Mouse (Mus musculus) thymus, postnatal 14 days (tissue): ENCODE data around the gene Pold2.
"Not testable (repeated sequence)": the region's sequence is repeated elsewhere in the genome, so short reads cannot be mapped to it uniquely, and the experiment has no call there.

ENCODE experiments used
- DNase-seq: peaks from one replicate; pipeline ENCODE4 v3.0.0; 2021

Gene Pold2

DNA sequence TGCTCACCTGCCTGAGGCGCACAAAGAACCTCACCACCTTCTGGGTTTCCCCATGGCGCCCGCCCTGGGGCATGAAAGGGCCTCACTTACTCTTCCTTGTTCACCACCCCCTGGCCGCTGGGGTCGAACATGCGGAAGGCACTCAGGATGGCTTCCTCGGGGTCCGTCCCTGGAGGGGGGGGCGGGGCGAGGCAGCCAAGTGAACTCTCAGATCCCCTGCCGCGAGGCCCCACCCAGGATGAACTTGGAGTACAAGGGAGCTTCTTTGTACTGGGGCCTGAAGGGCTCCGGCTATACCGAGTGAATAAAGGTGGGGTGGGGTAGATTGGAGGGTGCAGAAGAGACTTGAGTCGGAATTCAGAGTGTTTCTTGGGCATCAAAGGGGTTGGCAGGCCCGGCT lies 19.1 kb upstream of the Pold2 start:
- DNase-seq = peak; percentile 16

DNA sequence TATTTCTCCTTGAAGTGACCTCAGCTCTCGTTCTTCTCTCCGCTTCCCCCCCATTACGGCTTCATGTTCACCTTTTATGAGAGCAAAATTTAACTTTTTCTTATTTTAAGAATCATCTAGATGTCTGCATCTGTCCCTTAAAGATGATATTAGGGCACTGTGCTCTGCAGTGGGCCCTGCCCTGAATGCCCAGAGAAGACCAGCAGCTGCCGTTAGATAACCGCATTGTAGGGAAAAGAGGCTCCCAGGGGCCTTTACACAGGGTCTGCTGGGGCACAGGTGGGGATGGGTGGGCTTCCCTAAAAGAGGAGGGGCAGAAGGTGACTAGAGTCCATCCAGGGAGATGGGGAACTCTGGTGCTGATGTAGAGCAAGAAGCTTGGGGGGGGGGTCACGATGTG lies 15.7 kb upstream of the Pold2 start:
- no peak for DNase-seq

DNA sequence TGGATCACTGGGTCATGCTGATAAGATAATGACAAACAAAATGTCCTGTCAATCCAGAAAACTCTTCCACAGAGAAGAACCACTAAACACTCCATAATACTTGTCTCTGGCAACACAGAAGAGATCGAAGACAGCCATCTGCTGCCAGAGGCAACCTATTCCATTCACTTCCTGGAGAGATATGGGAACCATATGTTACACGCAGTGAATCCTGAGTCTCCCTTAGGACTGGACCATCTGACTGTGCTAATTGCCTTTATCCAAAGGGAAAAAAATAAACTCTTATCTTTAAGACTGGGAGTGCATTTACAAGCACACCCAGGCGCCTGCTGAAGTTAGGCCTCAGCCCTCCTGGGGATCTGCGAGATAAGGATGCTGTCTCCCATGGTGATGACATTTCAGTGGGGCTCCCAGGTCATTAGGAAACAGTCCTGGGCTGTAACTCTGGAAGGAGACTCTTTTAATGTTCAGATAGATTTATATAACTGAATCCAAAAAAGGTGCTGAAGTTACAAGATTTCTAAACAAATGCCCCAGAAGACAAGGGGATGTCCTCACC lies 14.8 kb upstream of the Pold2 start:
- no peak for DNase-seq

DNA sequence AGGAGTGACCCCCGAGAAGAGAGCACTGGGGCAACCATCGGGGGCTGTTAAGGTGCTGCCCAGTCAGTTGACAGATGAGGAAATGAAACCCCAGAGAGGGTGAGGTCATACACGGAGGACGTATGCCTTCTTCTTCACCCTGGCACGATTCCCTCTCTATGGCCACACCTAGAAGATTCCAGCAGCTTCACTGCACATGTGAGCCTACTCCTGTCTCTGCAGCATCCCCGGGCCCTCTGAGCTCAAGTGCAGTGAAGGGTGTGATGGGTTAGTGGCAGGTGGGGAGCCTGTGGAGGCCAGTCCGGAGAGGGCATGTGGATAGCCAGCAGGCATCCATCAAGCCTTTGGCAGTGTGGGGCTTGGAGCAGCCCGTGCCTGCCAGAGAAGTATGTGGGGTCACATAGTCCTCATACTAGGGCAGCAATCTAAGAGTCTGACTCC lies 14.1 kb upstream of the Pold2 start:
- no peak for DNase-seq

DNA sequence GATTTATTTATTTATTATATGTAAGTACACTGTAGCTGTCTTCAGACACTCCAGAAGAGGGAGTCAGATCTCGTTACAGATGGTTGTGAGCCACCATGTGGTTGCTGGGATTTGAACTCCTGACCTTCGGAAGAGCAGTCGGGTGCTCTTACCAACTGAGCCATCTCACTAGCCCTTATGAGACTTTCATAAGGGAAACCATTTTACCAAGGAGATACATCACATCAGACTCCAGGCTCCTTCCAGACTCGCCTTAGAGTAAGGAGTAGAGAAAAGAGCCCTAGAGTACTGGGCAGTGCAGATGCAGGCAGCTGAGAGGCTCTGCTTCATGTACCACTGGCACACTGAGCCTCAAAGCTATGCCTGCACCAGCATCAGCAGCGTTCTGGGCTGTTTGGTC lies 10.5 kb upstream of the Pold2 start:
- not testable (repeated sequence) for DNase-seq

DNA sequence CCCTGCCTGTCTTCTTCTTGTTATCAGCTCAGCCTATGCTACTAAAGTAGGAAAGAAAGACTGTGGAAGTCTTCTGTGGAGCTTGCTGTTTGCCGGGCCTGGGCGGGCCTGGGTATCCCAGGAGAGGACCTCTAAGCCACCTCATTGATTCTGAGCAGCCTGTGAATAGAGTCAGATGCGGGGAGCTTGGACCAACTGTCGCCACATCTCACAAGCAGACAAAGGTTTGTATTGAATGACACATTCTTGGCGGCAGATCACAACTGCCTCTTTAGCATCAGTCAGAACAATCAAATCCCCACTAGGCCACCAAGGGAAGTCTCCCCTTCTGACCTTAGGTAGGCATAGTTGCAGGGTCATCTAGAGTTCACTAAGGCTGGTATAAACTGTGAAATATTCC lies 9.2 kb upstream of the Pold2 start:
- no peak for DNase-seq

DNA sequence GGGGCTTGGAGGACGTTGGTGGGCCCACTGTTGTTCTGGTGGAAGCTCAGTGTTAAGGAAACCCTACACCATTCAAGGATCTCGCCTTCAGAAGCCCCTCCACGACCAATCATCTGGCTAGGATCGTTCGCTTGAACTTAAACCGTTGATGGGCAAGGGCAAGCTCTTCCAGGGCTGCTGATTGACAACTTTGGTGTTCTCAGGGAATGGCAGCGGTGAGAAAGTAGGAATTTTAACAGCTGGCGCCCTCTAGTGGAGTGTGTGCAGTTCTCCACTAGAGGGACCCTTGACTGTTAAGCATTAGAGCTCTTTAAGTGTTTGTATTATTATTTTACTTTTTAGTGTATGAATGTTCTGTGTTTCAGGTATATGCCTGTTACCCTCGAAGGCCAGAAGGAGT lies 8.1 kb upstream of the Pold2 start:
- peak; percentile 67 for DNase-seq

DNA sequence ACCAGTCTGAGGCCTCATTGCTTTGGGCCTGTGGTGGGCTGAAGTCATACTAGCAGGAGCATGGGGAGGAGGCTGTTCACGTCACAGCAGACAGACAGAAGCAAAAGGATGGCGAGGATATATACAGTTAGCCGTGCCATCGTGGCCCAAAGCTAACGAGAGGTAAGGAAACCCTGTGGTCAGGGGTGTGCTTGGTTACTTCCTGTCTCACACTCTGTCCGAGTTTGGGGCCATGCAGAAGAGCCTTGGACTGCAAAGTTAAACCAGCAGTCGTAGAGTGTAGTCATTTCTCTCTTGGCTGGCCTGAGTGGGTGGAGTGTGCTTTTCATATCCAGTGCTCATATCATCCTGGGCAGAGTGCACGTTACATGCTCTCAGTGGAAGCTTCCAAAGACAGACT lies 4.4 kb upstream of the Pold2 start:
- DNase-seq = peak; percentile 18

DNA sequence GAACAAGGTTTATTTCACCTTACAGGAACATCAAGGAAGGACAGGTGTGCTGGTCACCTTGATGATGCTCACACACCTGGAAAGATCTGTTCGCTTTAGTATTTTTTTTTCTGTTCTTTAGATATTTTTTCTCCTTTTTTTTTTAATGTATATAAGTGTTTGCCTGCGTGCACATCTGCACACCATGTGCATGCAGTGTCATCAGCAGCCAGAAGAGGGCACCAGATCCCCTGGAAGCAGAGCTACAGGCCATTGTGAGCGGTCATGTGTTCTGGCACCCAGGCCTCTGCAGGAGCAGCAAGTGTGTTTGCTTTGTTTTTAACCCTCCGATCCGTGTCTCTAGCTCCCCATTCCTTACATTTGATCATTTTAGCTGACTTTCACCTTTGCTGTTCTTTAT lies 1.8 kb upstream of the Pold2 start:
- DNase-seq = peak; percentile 67

DNA sequence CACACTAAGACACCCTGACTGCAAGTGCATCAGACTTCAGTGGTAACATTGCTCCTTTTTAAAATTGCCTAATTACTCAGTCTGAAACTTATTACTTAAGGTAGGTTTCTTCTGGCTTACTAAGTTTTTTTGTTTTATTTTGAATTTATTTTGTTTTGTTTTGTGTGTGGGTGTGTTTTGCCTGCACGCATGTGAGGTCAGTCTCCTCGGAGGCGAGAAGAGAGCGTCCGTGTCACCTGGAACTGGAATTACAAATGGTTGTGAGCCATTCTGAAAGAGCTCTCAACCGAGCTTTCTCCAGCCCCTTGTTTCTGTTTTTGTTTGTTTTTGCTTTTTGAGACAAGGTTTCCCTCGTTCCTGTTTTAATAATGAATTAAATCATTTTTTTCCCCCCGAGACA lies 569 bp upstream of the Pold2 start:
- no peak for DNase-seq

DNA sequence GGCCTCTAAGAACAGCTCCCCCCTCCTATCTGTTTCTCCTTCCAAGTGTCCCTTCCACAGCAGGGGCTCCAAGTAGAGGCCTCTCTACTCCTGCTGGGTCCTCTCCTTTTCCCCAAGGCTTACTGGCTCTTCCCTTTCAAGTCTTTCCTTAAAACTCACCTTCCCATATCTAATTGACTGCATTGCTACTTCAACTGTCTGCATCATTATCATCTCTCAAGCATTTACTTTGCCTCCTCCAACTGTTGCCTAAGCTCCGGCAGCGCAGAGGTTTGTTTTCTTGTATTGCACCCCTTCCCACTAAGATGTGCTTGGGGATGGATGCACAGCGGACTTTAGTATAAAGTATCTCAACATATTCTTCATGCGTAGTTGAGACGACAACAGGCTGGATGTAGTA lies 671 bp downstream of the Pold2 start:
- DNase-seq = no peak

DNA sequence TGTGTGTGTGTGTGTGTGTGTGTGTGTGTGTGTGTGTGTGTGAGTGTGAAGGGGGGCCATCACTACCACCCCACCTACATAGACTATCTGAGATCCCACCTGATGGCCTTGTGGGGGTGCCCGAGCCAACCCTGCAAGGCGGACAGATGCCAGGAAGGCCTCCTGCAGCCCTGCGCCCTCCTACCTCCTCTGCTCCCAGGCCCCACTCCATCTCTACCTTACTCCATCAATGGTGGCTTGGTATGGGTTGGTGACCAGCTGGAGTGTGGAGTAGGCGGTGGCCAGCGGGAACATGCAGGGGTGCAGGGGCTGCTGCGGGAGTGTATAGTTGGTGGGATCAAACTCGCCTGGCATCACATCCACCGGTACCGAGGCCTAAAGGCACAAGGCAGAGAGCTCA lies 4.9 kb downstream of the Pold2 start:
- DNase-seq = no peak

DNA sequence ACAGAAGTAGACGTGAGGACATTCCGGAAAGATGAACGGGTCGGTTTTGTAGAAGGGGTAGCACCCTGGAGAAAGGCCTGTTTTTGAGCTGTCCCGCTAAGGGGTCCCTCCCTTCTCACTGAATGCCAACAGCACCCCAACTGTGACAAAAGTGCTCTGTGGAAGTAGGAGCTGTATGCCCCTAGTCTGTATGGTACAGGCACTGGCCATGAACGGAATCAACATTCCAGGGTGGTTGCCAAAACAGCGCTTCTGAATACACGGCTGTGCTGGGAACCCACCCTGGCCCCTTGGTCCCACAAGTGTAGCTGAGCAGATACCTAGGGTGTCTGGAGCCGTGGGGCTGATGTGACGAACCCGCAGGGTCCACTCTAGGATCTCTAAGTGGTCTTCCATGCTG lies 5.4 kb downstream of the Pold2 start:
- no peak for DNase-seq

DNA sequence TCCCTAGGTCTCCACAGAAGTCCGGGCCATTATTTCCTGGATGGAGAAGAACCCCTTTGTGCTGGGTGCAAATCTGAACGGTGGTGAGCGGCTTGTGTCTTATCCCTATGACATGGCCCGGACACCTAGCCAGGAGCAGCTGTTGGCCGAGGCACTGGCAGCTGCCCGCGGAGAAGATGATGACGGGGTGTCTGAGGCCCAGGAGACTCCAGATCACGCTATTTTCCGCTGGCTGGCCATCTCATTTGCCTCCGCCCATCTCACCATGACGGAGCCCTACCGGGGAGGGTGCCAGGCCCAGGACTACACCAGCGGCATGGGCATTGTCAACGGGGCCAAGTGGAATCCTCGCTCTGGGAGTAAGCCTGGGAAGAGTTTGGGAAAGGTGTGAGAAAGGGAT lies 8.0 kb downstream of the Pold2 start:
- DNase-seq = no peak

DNA sequence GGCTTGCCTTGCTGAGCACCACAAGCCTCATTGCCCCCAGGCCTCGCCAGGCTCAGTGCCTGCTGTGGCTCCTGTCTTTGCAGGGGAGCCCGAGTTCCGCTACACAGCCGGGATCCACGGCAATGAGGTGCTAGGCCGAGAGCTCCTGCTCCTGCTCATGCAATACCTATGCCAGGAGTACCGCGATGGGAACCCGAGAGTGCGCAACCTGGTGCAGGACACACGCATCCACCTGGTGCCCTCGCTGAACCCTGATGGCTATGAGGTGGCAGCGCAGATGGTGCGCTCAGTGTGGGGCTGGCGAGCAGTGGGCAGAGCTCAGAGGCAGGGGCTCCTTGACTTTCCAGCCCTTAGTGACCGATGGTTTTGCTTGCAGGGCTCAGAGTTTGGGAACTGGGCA lies 8.8 kb downstream of the Pold2 start:
- DNase-seq = no peak

DNA sequence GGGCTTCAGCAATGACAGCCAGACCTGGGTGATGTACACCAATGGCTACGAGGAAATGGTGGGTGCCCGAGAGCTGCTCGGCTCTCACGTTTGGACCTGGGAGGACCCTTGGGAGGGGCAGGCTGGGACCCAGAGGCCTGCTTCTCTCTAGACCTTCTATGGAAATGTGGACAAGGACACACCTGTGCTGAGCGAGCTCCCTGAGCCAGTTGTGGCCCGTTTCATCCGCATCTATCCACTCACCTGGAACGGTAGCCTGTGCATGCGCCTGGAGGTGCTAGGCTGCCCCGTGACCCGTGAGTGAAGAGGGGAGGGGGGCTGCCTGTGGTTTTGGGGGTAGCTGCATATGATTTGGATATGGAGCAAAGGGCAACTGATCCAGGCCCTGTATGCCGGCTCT lies 9.8 kb downstream of the Pold2 start:
- DNase-seq = no peak

DNA sequence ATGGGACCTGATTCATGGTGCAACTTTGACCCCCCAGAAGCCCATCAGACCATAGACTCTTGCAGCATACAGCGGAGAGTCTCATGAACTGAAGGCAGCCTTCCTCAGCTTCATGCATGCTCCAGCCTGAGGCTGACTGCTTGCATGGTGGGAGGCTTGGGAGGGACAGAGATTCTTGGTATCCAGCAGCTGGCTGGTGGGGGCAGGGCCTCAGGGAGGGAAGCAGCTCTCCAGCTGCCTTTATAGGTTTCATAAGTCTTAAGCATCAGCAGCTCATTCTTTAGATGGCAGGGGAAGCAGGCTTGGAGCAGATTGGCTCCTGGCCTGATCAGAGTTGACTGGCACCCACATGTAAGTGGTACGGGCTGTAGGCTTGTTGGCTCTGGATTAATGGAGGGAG lies 10.9 kb downstream of the Pold2 start:
- no peak for DNase-seq

DNA sequence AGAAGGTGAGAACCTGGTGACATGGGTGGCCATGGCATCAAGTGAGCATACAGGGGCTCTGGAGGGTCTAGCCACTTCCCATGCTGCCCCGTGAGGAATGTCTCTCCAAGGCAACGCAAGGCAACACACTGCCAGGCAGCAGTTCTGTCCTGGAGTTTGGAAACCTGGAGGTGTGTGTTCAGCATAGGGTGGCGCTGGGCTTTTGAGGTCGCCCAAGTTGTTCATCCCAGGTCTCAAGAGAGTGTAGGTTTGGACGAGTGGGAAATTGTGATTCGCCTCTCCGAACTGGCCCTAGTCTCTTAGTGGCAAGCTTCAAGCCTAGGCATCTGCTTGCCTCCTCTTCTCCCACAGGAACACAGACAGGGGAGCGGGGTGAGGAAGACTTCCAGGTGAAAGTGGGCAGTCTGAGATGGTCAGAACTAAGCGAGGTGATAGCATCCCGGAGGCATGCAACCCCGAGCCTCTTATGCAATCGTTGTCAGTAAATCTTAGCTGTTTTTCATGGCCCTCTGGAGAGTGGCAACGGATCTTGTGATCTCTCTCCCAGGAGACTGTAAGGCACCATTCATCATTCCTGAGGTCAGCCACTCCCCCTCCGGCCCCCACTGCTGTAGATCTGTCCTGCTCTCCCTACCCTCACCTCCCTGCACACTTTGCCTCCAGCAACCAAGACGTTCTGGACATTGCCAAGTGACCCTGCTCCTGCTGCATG lies 15.5 kb downstream of the Pold2 start:
- no peak for DNase-seq

DNA sequence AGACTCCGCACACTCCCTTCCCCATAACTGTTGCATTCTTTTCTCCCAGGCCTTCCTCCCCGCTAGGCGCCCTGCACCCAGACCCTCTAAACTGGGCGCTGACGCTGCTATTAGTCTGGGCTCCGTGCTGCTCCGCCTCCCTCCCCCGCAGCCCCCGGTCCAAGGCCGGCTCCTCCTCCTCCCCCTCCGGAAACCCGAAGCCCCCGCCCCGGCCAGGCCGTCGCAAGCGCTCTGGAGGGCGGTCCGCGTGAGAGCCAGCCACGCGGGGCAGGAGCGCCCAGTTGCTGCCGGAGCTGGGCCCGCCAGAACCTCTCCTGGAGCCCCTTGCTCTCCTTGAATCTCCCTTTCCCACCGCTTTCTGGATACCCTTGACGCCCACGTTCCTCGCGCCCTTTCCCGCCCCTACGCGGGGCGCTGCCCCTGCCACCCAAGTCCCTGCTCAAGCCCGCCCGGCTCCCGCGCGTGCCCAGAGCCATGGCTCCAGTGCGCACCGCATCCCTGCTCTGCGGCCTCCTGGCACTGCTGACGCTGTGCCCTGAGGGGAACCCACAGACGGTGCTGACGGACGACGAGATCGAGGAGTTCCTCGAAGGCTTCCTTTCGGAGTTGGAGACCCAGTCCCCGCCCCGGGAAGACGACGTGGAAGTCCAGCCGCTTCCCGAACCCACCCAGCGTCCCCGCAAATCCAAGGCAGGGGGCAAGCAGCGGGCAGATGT lies 16.3 kb downstream of the Pold2 start, which contains the start of gene Aebp1:
Gene Aebp1, plus strand, starts transcription at position 270 of the 716 bp plus-strand sequence.
- peak; percentile 42 for DNase-seq

DNA sequence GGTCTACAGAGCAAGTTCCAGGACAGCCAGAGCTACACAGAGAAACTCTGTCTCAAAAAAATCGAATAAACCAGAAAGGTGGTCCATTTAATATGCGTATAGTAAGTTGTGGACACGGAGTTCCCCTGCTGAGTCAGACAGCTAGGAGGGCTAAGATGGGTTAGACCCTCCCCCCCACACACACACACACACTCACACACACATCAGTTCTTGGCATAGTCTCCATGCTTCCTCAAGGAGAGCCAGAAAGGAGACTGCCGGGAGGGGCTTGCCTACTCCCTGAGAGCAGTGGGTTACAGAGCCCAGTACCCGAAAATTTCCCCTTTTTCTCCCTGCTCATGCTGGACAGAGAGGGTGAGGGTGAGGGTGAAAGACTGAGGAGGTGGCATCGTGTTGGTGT lies 17.5 kb downstream of the Pold2 start:
- DNase-seq = no peak

DNA sequence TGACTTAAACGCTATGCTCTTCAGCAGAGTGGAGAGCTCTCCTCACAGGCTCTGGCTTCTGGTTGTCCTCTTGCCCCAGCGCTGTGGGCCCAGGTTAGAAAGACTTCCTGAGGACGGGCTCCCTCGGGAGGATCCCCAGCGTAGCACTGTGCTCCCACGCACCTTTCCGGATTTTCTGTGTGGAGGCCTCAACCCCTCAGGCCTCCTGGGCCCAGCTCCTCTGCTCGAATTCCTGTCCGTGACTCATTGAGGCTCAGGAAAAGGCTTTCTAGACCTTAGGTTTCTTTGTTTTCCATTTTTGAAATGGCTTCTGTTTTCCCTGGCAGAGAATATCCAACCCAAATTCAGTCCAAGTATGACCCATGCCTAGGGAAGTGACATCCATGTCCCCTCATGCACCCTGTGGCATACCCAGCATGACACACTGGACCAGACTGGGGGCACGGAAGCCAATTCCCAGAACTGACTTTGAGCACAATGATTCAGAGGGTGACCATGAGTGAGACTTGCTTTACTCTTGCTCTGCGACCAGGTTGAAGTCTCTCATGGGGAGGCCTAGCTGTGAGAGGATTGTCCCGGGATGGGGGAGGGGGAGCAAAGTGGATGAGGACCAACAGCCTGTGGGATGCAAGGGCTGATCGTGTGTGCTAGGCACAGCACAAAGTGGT lies 18.1 kb downstream of the Pold2 start:
- no peak for DNase-seq

DNA sequence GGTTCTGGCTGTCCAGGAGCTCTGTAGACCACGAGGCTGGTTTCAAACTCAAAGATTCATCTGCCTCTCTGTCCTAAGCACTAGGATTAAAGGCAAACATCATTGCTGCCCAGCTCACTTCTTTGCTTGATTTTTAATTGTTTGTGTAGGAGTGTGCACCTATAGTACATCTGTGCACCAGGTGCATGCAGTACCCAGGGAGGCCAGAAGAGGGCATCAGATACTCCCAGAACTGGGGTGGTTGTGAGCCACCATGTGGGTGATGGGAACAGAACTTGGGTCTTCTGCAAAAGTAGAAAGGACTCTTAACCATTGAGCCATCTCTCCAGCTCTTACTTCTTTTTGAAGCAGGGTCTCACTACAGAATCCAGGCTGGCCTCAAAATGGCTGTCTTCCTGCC lies 19.4 kb downstream of the Pold2 start:
- DNase-seq = no peak

DNA sequence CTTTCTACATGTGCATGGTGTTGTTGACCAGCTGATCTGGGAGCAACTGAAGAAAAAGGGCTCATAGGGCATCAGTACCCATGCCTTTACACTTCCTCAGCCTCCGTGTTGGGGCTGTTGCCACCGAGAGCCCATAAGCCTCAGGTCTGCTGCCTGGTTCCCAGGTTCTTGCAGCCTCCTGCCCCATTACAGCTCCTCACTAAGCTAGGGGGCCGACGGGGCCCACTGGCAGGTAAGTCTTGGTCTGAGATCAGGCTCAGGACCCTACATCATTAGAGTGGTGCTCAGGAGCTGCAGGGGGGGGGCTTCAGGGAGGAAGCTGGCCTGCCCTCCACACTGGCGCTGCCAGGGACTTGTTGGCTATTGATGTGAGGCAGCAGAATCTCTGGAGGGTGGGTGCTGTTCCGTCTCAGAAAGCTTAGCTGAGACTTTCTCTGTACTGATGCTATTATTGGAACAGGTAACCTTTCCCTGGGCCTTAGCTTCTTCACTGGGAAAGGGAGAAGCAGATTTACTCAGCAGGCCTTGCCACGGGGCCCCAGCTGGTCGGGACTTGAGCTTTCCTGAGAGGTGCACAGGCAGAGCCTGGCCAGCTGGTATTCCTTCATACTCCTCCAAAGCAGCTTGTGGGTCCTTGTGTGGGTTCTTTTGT lies 21.5 kb downstream of the Pold2 start:
- no peak for DNase-seq
